12 mouse cellular contexts compared by ENCODE assay signal in the genomic region with DNA sequence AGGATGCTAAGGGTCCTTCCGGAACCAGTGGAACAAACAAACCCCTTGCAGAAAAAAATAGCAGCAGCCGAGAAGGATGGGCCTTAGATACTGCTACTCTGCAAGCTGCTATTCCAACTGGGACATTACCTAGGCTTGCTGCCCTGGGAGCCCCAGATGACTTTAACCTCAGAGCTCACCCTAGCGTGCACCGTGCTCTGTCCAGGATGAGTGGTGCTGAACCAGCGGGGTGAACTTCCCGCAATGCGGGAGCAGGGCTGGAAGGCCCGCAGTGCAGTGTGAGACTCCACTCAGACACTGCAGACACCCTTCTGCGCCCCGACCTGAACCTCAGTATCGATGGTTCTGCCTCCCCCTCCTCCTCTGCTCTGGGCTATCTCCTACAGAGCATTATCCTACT. TPM values are rescaled to one million over a fixed set of nuclear protein-coding genes. Genes with fewer than 3 reads are reported as not detected.
A peak's percentile ranks its signal among the peaks of the same experiment; 100 is the strongest.
DNase-seq lines count a peak whose midpoint lies in the region; ATAC-seq lines count a peak whose summit lies in the region.
"Had no signal": no experiment of that assay in that cellular context is flagged by ENCODE, and none has a peak within 500 bp of the region (broad histone marks: within the 10 kb centered on the region; RNA-seq: fewer than 3 reads in every experiment).

No protein-coding gene starts in this region.

- H3K4me1 ChIP-seq in kidney, embryonic 16.5 days (ENCODE audit: insufficient read depth, low read length) = no peaks in the 10 kb centered on the region

- peak; percentile 51 for DNase-seq in adrenal gland, postnatal 14 days
- no peak for DNase-seq in adrenal gland, adult 2 months
- DNase-seq in kidney, adult 9 months = peak; percentile 11
- peak; percentile 44 for DNase-seq in ES-CJ7 (ENCODE audit: low read depth, low spot score)
- DNase-seq in forelimb bud, embryonic 11.5 days (ENCODE audit: low read depth, low spot score) = peak; percentile 64
- DNase-seq in urinary bladder, postnatal 25 days (ENCODE audit: low spot score) = no peak
- no peak for DNase-seq in urinary bladder, postnatal 10 days (ENCODE audit: low spot score)
- DNase-seq: cerebellum, postnatal 25 days; layer of hippocampus, adult 9-11 months had no signal

- no peaks in the 10 kb centered on the region for H3K9me3 ChIP-seq in kidney, embryonic 16.5 days (ENCODE audit: low read length)

- no peaks in the 10 kb centered on the region for H3K27me3 ChIP-seq in kidney, embryonic 16.5 days (ENCODE audit: insufficient read depth, low read length)

- no peaks in the 10 kb centered on the region for H3K36me3 ChIP-seq in kidney, embryonic 16.5 days (ENCODE audit: insufficient read depth, low read length)

- no peak overlapping the region for H3K27ac ChIP-seq in kidney, embryonic 16.5 days (ENCODE audit: low read length)

- H3K9ac ChIP-seq in kidney, embryonic 16.5 days (replicated peaks; ENCODE audit: low read length) = no peak overlapping the region

- 7% methylated on average over 11 of the region's 11 CpGs for WGBS in kidney, embryonic 16.5 days

- H3K4me3 ChIP-seq in kidney, embryonic 16.5 days (ENCODE audit: low read length) = no peak overlapping the region

- no peak overlapping the region for H3K4me2 ChIP-seq in kidney, embryonic 16.5 days (replicated peaks; ENCODE audit: low read depth, low read length)

- no peak for ATAC-seq in kidney, embryonic 16.5 days (ENCODE audit: low FRiP score, low TSS enrichment)
- ATAC-seq: midbrain, embryonic 16.5 days had no signal

RNA-seq across cellular contexts. Expression of a gene that starts 14.8 kb away (rescaled TPM):
- total RNA-seq in adrenal gland, postnatal 14 days (2021) = 0.48 and 0.49 TPM in 2 replicates
- total RNA-seq in adrenal gland, adult 2 months (2021) = under 1 TPM; 0.21 to 0.72 TPM
- polyA plus RNA-seq in adrenal gland, adult 2 months (2012; rRNA removed) = 0.34 and 0.38 TPM in 2 replicates
- polyA plus RNA-seq in kidney, embryonic 16.5 days (2015; fragmentation: Nextera tagmentation; extraction: Ambion mirVana) = 0.94 and 1.3 TPM in 2 replicates
- polyA plus RNA-seq: liver, embryonic 16.5 days had no signal

Comparison
In these comparisons a context has a peak if more than half of its experiments do, and no peak if none do; other contexts are left out.
1. DNase-seq: peak in adrenal gland, postnatal 14 days (single experiment), kidney, adult 9 months (single experiment), ES-CJ7 (single experiment) and forelimb bud, embryonic 11.5 days (single experiment); none in adrenal gland, adult 2 months (single experiment), urinary bladder, postnatal 25 days (single experiment) and urinary bladder, postnatal 10 days (single experiment).